Mouse (Mus musculus) olfactory bulb, adult 2 months (tissue): ENCODE results near the gene Kif18a.

ENCODE experiments used
- CTCF ChIP-seq: fragments of 200-500 bp; IDR thresholded peaks from 2 replicates; pipeline ENCODE4 v1.5.1; 2012; ENCODE audit warnings: low read depth, mild to moderate bottlenecking, low read length, moderate library complexity; ENCODE audit not compliant: insufficient read depth
- POLR2A ChIP-seq: fragments of 200-500 bp; IDR thresholded peaks from 2 replicates; pipeline ENCODE4 v1.6.1; 2012; ENCODE audit warnings: mild to moderate bottlenecking, low read depth, low read length, moderate library complexity; ENCODE audit not compliant: insufficient read depth

GRCm38 (mm10) chr2:109284121-109284520, 3.6 kb downstream of the Kif18a start:
- TF ChIP-seq CTCF, result no peak
- no peak for TF ChIP-seq POLR2A
